Mouse (Mus musculus) embryonic facial prominence, embryonic 12.5 days (tissue): ENCODE measurements around the gene Irf8. TPM values are rescaled to one million over a fixed set of nuclear protein-coding genes. Genes with fewer than 3 reads are reported as not detected.
"Not testable (repeated sequence)": the region's sequence is repeated elsewhere in the genome, so short reads cannot be mapped to it uniquely, and the experiment has no call there.

Source experiments
- ATAC-seq: fragments of 200-750 bp; cut with Nextera tagmentation; 2 replicates; pipeline ENCODE4 v1.8.0; 2017; ENCODE audit not compliant: insufficient number of reproducible peaks, insufficient read depth, low FRiP score, low TSS enrichment
- H3K27ac ChIP-seq: fragments of 300-500 bp; sonication (generic); 2 replicates; pipeline ENCODE4 v1.5.1; 2016; ENCODE audit warnings: mild to moderate bottlenecking
- H3K27me3 ChIP-seq: fragments of 300-500 bp; sonication (generic); 2 replicates; pipeline ENCODE4 v1.6.1; 2016; ENCODE audit warnings: mild to moderate bottlenecking, moderate library complexity
- H3K36me3 ChIP-seq: fragments of 300-500 bp; sonication (generic); 2 replicates; pipeline ENCODE4 v1.6.1; 2016; ENCODE audit warnings: mild to moderate bottlenecking
- H3K4me1 ChIP-seq: fragments of 300-500 bp; sonication (generic); 2 replicates; pipeline ENCODE4 v1.6.1; 2016
- H3K4me2 ChIP-seq: fragments of 300-500 bp; sonication (generic); replicated peaks from 2 replicates; pipeline ENCODE4 v1.6.1; 2016; ENCODE audit warnings: mild to moderate bottlenecking, moderate library complexity
- H3K4me3 ChIP-seq: fragments of 300-500 bp; sonication (generic); 2 replicates; pipeline ENCODE4 v1.5.1; 2016; ENCODE audit warnings: mild to moderate bottlenecking
- H3K9ac ChIP-seq: fragments of 300-500 bp; sonication (generic); 2 replicates; pipeline ENCODE4 v1.6.1; 2016; ENCODE audit warnings: mild to moderate bottlenecking, moderate library complexity
- H3K9me3 ChIP-seq: fragments of 300-500 bp; sonication (generic); 2 replicates; pipeline ENCODE4 v1.6.1; 2016; ENCODE audit warnings: mild to moderate bottlenecking, moderate library complexity
- WGBS: fragments of 180-500 bp; shearing (Covaris S2); methylation state at CpG from one replicate; pipeline ENCODE4 v1.1.7; 2016; 5-methylcytosine and 5-hydroxymethylcytosine counted together
- polyA plus RNA-seq: library from polyadenylated mRNA; unstranded; fragments of >200 nt; fragmentation: Nextera tagmentation; extraction: Ambion mirVana; gene quantifications from 2 replicates; pipeline ENCODE4 v1.2.1, GENCODE M21; 2016

Gene Irf8
- polyA plus RNA-seq, 1 experiment from 2014 or later = 4.7 TPM

GRCm38 (mm10) chr8:120783781-120784180 is 47.6 kb downstream of the Irf8 start:
- H3K36me3 ChIP-seq = no peaks in the 10 kb centered on the region
- no peaks in the 10 kb centered on the region for H3K4me1 ChIP-seq
- H3K9me3 ChIP-seq = no peaks in the 10 kb centered on the region
- no peak overlapping the region for H3K4me3 ChIP-seq
- no peak for ATAC-seq
- 78% methylated on average over 4 of the region's 4 CpGs for WGBS
- H3K27me3 ChIP-seq = no peaks in the 10 kb centered on the region
- no peak overlapping the region for H3K27ac ChIP-seq
- H3K9ac ChIP-seq = no peak overlapping the region
- no peak overlapping the region for H3K4me2 ChIP-seq

GRCm38 (mm10) chr8:120786753-120787152 is 50.6 kb downstream of the Irf8 start:
- 84% methylated on average over 4 of the region's 4 CpGs for WGBS
- Histone ChIP-seq H3K9ac (no peak overlapping the region), H3K27ac (no peak overlapping the region), H3K9me3 (no peaks in the 10 kb centered on the region), H3K4me3 (no peak overlapping the region), H3K27me3 (no peaks in the 10 kb centered on the region), H3K36me3 (no peaks in the 10 kb centered on the region), H3K4me1 (no peaks in the 10 kb centered on the region), H3K4me2 (no peak overlapping the region)
- no peak for ATAC-seq

- 39% methylated on average over 5 of the region's 5 CpGs for WGBS
- H3K9me3 ChIP-seq = no peaks in the 10 kb centered on the region
- H3K36me3 ChIP-seq = no peaks in the 10 kb centered on the region
- no peak overlapping the region for H3K4me2 ChIP-seq
- H3K27me3 ChIP-seq = no peaks in the 10 kb centered on the region
- no peak for ATAC-seq
- H3K9ac ChIP-seq = no peak overlapping the region
- H3K4me3 ChIP-seq = no peak overlapping the region
- H3K27ac ChIP-seq = no peak overlapping the region
- H3K4me1 ChIP-seq = no peaks in the 10 kb centered on the region
Measured at GRCm38 (mm10) chr8:120787631-120788030, 51.5 kb downstream of the Irf8 start.

DNA sequence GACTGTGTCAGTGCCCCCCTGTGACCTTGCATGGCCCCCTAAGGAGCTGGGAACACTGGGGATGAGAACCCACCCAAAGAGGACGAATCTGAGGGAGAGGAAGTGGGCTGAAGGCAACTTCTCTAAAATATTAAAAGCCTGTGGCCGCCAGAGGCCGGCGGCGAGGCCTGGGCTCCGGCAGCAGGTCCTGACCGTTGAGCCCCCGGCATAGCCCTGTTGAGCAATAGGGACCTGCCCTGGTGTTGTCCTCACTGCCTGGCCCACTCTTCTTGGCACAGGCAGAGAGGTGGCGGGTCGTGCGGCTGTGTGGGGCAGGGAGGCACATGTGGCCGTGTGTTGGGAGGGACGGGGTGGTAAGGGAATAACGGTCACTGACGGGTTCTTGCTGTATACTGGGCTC is 56.6 kb downstream of the Irf8 start:
- Histone ChIP-seq H3K27me3 (no peaks in the 10 kb centered on the region; the same call in 1 of the 2 replicates), H3K9ac (no peak overlapping the region), H3K4me2 (no peak overlapping the region), H3K4me1 (no peaks in the 10 kb centered on the region), H3K4me3 (no peak overlapping the region), H3K36me3 (no peaks in the 10 kb centered on the region), H3K27ac (no peak overlapping the region), H3K9me3 (no peaks in the 10 kb centered on the region)
- ATAC-seq = no peak
- WGBS = 84% methylated on average over 15 of the region's 15 CpGs

- no peak overlapping the region for H3K4me3 ChIP-seq
- H3K27me3 ChIP-seq = peaks cover 6% of the 10 kb centered on the region
- no peak overlapping the region for H3K27ac ChIP-seq
- H3K9ac ChIP-seq = no peak overlapping the region
- no peak overlapping the region for H3K4me2 ChIP-seq
- no peaks in the 10 kb centered on the region for H3K4me1 ChIP-seq
- peak; percentile 64; the same call in 1 of the 2 replicates for ATAC-seq
- H3K36me3 ChIP-seq = no peaks in the 10 kb centered on the region
- WGBS = 49% methylated on average over 9 of the region's 9 CpGs
- H3K9me3 ChIP-seq = no peaks in the 10 kb centered on the region
Measured at GRCm38 (mm10) chr8:120795944-120796635, 59.9 kb downstream of the Irf8 start.

DNA sequence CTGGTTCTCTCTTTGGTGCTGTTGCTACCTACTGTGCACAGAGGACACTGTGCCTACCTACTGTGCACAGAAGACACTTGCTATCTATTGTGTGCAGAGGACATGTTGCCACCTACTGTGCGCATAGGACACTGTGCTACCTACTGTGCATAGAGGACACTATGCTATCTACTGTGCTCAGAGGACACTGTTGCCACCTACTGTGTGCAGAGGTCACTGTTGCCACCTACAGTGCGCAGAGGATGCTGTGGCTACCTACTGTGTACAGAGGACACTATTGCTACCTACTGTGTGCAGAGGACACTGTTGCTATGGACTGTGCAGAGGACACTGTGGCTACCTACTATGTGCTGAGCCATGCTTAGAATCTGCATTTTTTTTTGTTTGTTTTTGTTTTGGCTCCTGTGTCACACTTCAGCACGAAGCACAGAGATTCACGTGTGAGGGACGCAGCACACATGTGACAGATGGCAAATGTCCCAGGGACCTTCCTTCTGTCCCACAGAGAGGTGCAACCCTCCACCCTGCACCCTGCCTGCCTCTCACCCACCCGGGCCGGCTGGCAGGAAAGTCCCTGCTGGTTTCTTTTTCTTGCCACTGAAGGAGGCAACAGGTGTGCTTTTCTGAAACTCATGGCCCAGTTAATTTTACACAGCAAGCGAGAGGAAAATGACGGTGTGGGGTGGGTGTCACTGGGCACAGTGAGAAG is 61.0 kb downstream of the Irf8 start:
- Histone ChIP-seq H3K27me3 (peaks cover 16% of the 10 kb centered on the region), H3K4me2 (no peak overlapping the region), H3K4me1 (no peaks in the 10 kb centered on the region), H3K36me3 (no peaks in the 10 kb centered on the region), H3K4me3 (no peak overlapping the region), H3K9me3 (no peaks in the 10 kb centered on the region), H3K9ac (no peak overlapping the region), H3K27ac (no peak overlapping the region)
- no peak for ATAC-seq
- 84% methylated on average over 9 of the region's 9 CpGs for WGBS

DNA sequence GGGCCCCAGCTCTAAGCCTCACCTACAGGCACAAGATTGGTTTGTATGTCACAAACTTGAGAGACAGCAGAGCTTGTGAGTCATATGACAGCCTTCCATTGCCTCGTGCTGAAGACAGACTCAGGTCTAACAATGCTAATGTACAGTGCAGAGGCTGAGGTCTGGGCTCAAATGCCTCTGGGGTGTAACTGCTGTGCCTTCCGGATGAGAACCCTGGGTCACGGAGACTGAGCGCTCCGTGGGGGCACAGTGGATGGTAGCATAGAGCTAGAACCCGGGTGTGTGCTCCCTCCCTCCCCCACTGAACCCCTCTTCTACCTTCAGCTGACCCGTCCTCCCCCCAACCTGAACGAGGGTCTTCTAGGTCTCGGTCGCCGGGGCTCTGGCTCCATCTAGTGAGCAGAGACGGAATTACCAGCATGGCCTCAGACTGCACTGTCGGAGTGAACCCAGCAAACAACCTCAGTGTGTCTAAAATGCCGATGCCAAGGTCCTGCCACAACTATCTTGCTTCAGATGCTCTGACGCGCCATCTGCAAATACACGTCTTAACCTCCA is 64.2 kb downstream of the Irf8 start:
- Histone ChIP-seq H3K4me1 (no peaks in the 10 kb centered on the region), H3K9ac (no peak overlapping the region), H3K27me3 (peaks cover 18% of the 10 kb centered on the region), H3K27ac (no peak overlapping the region), H3K36me3 (no peaks in the 10 kb centered on the region), H3K4me3 (no peak overlapping the region), H3K4me2 (peak overlapping the region; percentile 34), H3K9me3 (no peaks in the 10 kb centered on the region)
- no peak for ATAC-seq
- WGBS = 4% methylated on average over 17 of the region's 17 CpGs

DNA sequence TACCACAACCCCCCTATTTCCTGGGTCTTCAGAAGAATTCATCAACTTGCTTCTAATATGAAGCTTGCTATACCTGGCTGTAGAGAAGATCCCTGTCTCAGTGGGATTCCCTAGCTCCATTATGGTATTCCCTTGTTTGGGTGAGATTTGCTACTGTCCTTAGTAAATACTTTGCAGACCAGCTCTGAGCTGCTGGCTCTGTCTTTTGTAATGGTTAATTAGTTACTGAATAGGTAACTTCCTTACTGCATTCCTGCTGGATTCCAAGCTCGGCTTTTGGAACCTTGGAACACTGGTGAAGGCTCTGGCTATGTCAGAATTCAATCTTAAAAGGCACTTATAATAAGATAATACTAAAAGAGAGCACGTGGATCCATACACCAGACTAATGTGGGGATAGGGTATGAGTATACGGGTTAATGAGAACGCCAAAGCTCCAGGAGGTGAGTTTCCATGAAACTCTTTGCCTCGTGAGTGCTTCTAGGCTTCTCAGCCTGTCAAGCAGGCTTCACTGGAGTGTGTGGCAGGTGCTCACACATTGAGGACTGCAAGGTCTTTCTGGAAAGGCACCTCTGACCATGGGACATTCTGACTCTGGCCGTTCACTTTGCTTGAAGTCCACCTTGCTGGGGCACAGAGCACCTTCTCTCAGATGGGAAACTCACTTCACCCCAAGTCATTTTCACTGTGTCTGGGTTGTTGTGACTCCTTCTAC is 67.7 kb downstream of the Irf8 start:
- peaks cover 20% of the 10 kb centered on the region for H3K27me3 ChIP-seq
- H3K27ac ChIP-seq, H3K9ac ChIP-seq, H3K4me1 ChIP-seq, H3K4me3 ChIP-seq, ATAC-seq, H3K36me3 ChIP-seq, H3K4me2 ChIP-seq, H3K9me3 ChIP-seq: not testable (repeated sequence)
- 63% methylated on average over 6 of the region's 6 CpGs for WGBS

DNA sequence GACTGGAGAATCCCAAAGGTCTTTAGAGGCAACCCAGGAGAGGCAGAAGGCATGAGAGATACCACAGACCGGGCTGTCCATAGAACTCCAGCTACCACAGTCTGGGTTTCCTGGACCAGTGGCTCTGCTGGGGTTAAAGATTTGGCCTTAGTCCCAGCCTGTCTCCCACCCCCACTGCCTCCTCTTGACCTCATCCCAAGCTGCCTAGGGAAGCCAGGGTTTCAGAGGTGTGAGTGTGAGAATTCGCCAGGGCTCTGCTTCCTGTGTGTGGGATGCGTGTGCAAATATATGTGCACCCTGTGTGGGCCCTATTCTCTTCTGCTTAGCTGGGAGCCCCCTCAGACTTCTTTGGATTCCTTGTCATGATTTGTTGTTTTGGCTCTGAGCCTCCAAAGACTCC is 68.6 kb downstream of the Irf8 start:
- no peaks in the 10 kb centered on the region for H3K4me1 ChIP-seq
- H3K4me2 ChIP-seq = no peak overlapping the region
- H3K27ac ChIP-seq = no peak overlapping the region
- ATAC-seq = no peak
- no peak overlapping the region for H3K4me3 ChIP-seq
- H3K9ac ChIP-seq = no peak overlapping the region
- no peaks in the 10 kb centered on the region for H3K9me3 ChIP-seq
- WGBS = 87% methylated on average over 3 of the region's 3 CpGs
- H3K36me3 ChIP-seq = no peaks in the 10 kb centered on the region
- H3K27me3 ChIP-seq = peaks cover 20% of the 10 kb centered on the region
